Mouse (Mus musculus): ENCODE data around the gene Kcnq1. TPM values are rescaled to one million over a fixed set of nuclear protein-coding genes. Genes with fewer than 3 reads are reported as not detected.

Gene Kcnq1
- total RNA-seq (2014; rRNA removed): 0.77 and 1.00 TPM in 2 replicates
- polyA plus RNA-seq (2015; fragmentation: Nextera tagmentation; extraction: Ambion mirVana): 1.1 and 2.0 TPM in 2 replicates

DNA sequence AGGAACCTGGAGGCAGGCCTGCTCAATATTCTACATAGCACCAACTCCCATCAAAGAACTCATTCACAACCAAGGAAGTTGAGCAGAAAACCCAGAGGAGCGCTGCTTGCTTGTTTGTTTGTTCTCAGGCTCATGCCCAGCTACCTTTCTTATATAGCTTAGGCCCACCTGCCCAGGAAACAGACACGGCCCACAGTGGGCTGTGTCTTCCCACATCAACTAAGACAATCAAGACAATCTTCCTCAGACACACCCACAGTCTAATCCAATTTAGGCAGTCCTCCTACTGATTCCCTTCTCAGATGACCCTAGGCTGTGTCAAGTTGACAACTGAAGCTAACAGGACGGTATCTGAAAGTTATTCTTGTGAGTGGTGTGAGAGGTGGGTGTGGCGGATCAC lies at the start of gene Kcnq1:
Gene Kcnq1 (plus strand): TSS at position 301 of the 400 bp plus-strand sequence.
- Histone ChIP-seq H3K4me3 (ENCODE audit: low read depth, low read length) (peak within 1 kb of the TSS; percentile 31), H3K9me3 (ENCODE audit: low read length) (no peaks in the 10 kb centered on the region), H3K4me1 (ENCODE audit: insufficient read depth) (no peaks in the 10 kb centered on the region), H3K27me3 (ENCODE audit: insufficient read depth, low read length) (peaks cover 35% of the 10 kb centered on the region), H3K36me3 (ENCODE audit: insufficient read depth) (no peaks in the 10 kb centered on the region), H3K27ac (ENCODE audit: low read depth, low read length) (no peak within 1 kb of the TSS), H3K9ac (0 out of 2 replicates have a peak within 1 kb of the TSS, but pooled peaks have one; percentile 22), H3K4me2 (ENCODE audit: low read depth) (peak within 1 kb of the TSS; percentile 56)
- DNase-seq: no peak
- 68% methylated on average over 4 of the region's 4 CpGs for WGBS
- no peak for TF ChIP-seq CTCF (IDR thresholded peaks at IDR 0.05; ENCODE audit: low read depth)
- ATAC-seq: no peak

DNA sequence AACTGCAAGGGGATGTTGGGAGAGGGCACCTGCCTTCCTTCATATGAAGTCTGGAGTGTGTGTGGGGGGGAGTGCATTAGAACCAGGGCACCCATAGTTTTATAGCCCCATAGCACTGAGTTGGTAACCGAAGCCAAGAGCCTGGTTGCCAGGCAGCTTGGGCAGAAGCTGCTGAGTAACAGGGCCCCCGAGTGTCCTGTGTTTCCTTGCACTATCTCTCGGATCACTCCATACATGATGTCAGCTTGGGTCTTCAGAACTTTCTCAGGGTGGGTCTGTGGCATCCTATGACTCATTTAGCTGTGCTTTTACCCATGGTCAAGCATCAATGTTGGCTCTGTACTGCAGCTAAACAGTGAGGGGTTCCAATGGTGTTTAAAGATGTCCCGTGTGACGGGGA lies 49.1 kb upstream of the Kcnq1 start:
- 92% methylated on average over 5 of the region's 5 CpGs for WGBS
- H3K4me1 ChIP-seq (ENCODE audit: insufficient read depth): peaks cover 32% of the 10 kb centered on the region
- no peak for ATAC-seq

DNA sequence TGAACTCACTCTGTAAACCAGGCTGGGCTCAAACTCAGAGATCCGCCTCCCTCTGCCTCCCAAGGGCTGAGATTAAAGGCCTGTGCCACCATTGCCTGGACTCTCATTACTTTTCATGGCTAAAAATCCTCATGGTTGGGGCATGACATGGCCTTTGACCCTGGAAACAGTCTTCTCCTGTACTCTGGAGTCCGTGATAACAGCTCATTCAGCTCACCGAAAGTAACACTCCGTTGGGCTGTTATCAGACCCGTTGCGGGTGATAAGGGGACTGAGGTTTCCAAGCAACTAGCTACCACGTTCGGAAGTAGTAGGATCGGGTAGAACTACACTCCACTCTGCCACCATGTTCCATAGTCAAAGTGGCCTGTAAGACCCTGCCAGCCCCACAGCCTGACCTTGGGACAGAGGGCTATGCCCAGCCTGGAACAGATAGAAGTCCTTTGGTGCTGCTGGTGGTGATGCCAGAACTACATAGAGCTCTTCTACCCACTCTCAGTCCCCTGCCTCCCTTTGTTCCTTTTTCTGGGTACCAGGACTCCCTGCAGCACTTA lies 48.4 kb upstream of the Kcnq1 start:
- H3K27ac ChIP-seq (ENCODE audit: low read depth, low read length): no peak overlapping the region
- no peak overlapping the region for H3K9ac ChIP-seq
- no peak for ATAC-seq
- H3K4me2 ChIP-seq (ENCODE audit: low read depth): no peak overlapping the region
- TF ChIP-seq CTCF (IDR thresholded peaks at IDR 0.05; ENCODE audit: low read depth): no peak
- no peak for DNase-seq
- H3K4me3 ChIP-seq (ENCODE audit: low read depth, low read length): no peak overlapping the region
- WGBS: 89% methylated on average over 9 of the region's 9 CpGs
- peaks cover 32% of the 10 kb centered on the region for H3K4me1 ChIP-seq (ENCODE audit: insufficient read depth)
- H3K27me3 ChIP-seq (ENCODE audit: insufficient read depth, low read length): no peaks in the 10 kb centered on the region
- peaks cover 13% of the 10 kb centered on the region for H3K36me3 ChIP-seq (ENCODE audit: insufficient read depth)
- H3K9me3 ChIP-seq (ENCODE audit: low read length): no peaks in the 10 kb centered on the region

More for the DNA sequence above, 49.1 kb upstream of the Kcnq1 start:
- peaks cover 6% of the 10 kb centered on the region; the same call in 1 of the 2 replicates for H3K36me3 ChIP-seq (ENCODE audit: insufficient read depth)
- H3K27me3 ChIP-seq (ENCODE audit: insufficient read depth, low read length): no peaks in the 10 kb centered on the region
- H3K9ac ChIP-seq: no peak overlapping the region
- no peak overlapping the region for H3K27ac ChIP-seq (ENCODE audit: low read depth, low read length)
- no peak overlapping the region for H3K4me2 ChIP-seq (ENCODE audit: low read depth)
- no peaks in the 10 kb centered on the region for H3K9me3 ChIP-seq (ENCODE audit: low read length)
- DNase-seq: no peak
- no peak for TF ChIP-seq CTCF (IDR thresholded peaks at IDR 0.05; ENCODE audit: low read depth)
- H3K4me3 ChIP-seq (ENCODE audit: low read depth, low read length): no peak overlapping the region

DNA sequence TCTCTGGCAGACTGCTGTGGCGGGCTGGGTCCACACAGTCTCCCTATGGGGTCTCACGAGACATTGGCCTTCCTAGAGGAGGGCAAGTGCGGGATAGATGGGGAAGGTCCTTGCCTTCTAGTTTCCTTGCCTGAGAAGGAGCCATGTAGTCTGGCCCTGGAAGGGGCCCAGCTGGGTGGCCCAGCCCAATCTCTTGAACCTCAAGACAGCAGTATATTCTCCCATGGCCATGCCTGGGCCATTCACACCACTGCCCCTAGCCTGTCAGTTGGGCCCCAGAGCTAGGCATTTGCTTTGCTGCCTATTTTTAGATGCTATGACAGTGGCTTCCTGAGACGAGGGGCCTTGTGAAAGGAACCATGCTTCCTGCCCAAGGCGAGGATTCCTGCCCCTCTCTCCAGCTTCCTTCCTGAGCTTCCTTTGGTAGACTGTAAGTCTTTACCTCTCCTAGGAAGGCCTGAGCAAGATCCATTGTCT lies 47.9 kb upstream of the Kcnq1 start:
- Histone ChIP-seq H3K9ac (no peak overlapping the region), H3K27me3 (ENCODE audit: insufficient read depth, low read length) (no peaks in the 10 kb centered on the region), H3K27ac (ENCODE audit: low read depth, low read length) (0 out of 2 replicates have a peak overlapping the region, but pooled peaks have one; percentile 29), H3K4me2 (ENCODE audit: low read depth) (no peak overlapping the region), H3K4me1 (ENCODE audit: insufficient read depth) (peaks cover 32% of the 10 kb centered on the region), H3K4me3 (ENCODE audit: low read depth, low read length) (no peak overlapping the region), H3K36me3 (ENCODE audit: insufficient read depth) (peaks cover 18% of the 10 kb centered on the region), H3K9me3 (ENCODE audit: low read length) (no peaks in the 10 kb centered on the region)
- 79% methylated on average over 5 of the region's 5 CpGs for WGBS
- DNase-seq (no peak), ATAC-seq (no peak)
- no peak for TF ChIP-seq CTCF (IDR thresholded peaks at IDR 0.05; ENCODE audit: low read depth)

DNA sequence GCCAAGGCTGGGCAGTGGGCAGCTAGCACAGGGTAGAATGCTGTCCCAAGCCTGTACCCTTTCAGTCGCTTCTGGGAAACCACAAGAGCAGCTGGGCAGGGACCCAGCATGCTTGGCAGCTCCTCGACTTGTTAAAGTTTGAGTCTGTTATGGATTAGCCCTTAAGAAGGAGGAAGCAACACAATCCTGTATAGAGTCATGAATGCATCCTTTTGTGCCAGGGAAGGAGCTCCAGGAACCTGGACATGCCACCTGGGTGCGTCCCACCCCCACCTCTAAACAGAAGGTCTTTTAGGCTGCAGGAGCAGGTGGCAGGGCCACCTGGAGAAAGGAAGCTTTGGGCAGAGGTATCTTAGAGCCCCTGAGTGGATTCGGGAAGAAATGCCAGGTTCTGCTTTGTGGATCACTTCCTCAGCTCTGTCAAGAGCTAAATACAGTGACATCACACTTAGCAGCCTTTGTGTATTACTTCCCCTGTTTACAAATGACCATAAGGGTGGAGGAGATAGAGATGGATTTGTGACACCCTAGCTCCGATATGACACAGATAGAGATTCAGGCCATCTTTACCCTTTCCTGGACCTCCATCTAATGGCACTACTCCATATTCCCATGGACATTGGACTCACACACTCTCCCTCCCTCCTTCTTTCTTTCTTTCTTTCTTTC lies 46.8 kb upstream of the Kcnq1 start:
- no peak overlapping the region for H3K4me3 ChIP-seq (ENCODE audit: low read depth, low read length)
- WGBS: 59% methylated on average over 5 of the region's 5 CpGs
- peaks cover 26% of the 10 kb centered on the region for H3K4me1 ChIP-seq (ENCODE audit: insufficient read depth)
- DNase-seq (peak; percentile 50), ATAC-seq (peak; percentile 50)
- no peak overlapping the region for H3K9ac ChIP-seq
- no peaks in the 10 kb centered on the region for H3K27me3 ChIP-seq (ENCODE audit: insufficient read depth, low read length)
- no peaks in the 10 kb centered on the region for H3K9me3 ChIP-seq (ENCODE audit: low read length)
- no peak for TF ChIP-seq CTCF (IDR thresholded peaks at IDR 0.05; ENCODE audit: low read depth)
- H3K27ac ChIP-seq (ENCODE audit: low read depth, low read length): 0 out of 2 replicates have a peak overlapping the region, but pooled peaks have one; percentile 29
- no peak overlapping the region for H3K4me2 ChIP-seq (ENCODE audit: low read depth)
- peaks cover 29% of the 10 kb centered on the region for H3K36me3 ChIP-seq (ENCODE audit: insufficient read depth)

DNA sequence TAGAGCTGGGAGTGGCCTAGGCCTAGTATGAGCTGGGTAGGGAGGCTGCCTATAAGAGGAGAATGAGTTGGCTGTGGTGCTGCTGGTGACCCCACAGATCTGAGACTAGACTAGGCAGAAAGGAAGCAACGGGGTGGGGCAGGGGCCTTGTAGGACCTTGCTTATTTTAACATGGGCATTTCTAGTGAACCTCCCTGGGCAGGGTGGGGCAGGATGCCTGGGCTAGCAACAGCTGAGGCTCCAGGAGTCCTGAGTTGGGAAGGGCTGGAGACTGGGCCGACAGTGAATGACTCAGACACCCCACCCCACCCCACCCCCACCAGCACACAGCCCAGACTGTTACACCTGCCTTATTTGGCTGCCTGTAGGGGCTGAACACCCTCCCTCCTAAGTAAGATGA lies 43.5 kb upstream of the Kcnq1 start:
- Histone ChIP-seq H3K27me3 (ENCODE audit: insufficient read depth, low read length) (no peaks in the 10 kb centered on the region), H3K9me3 (ENCODE audit: low read length) (no peaks in the 10 kb centered on the region), H3K36me3 (ENCODE audit: insufficient read depth) (peaks cover 61% of the 10 kb centered on the region), H3K4me3 (ENCODE audit: low read depth, low read length) (no peak overlapping the region), H3K27ac (ENCODE audit: low read depth, low read length) (no peak overlapping the region), H3K4me1 (ENCODE audit: insufficient read depth) (0 out of 2 replicates have a peak, but pooled peaks cover 7% of the 10 kb centered on the region), H3K9ac (no peak overlapping the region), H3K4me2 (ENCODE audit: low read depth) (no peak overlapping the region)
- DNase-seq (no peak), ATAC-seq (no peak)
- 89% methylated on average over 2 of the region's 2 CpGs for WGBS
- TF ChIP-seq CTCF (IDR thresholded peaks at IDR 0.05; ENCODE audit: low read depth): no peak

DNA sequence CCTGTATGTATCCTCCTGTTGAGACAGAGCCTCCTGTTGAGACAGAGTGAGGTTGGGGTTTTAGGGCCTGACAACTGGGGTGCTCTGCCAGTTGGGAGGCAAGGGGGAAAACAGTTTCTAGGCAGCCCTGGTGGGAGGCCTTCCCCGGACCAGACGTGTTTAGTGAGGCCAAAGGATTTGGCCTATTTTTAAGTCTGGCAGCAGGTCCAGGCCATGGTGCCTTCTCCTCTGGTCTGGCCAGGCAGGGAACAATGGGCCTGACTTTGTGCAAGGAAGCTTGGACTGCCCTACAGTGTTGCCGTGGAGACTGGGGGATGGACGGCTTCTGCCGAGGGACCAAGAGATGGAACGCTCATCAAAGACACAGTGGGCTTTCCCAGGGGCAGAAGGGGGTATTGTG lies 41.9 kb upstream of the Kcnq1 start:
- no peak for TF ChIP-seq CTCF (IDR thresholded peaks at IDR 0.05; ENCODE audit: low read depth)
- 0 out of 2 replicates have a peak, but pooled peaks cover 2% of the 10 kb centered on the region for H3K4me1 ChIP-seq (ENCODE audit: insufficient read depth)
- peak; percentile 30 for DNase-seq
- H3K4me3 ChIP-seq (ENCODE audit: low read depth, low read length): no peak overlapping the region
- no peak for ATAC-seq
- H3K4me2 ChIP-seq (ENCODE audit: low read depth): no peak overlapping the region
- WGBS: 48% methylated on average over 6 of the region's 6 CpGs
- no peak overlapping the region for H3K9ac ChIP-seq
- H3K9me3 ChIP-seq (ENCODE audit: low read length): no peaks in the 10 kb centered on the region
- H3K27ac ChIP-seq (ENCODE audit: low read depth, low read length): no peak overlapping the region
- peaks cover 64% of the 10 kb centered on the region for H3K36me3 ChIP-seq (ENCODE audit: insufficient read depth)
- H3K27me3 ChIP-seq (ENCODE audit: insufficient read depth, low read length): no peaks in the 10 kb centered on the region
